Mouse (Mus musculus) cerebellum, postnatal 36 days (tissue): ENCODE data around the gene Ormdl1.
"Not testable (repeated sequence)": the region's sequence is repeated elsewhere in the genome, so short reads cannot be mapped to it uniquely, and the experiment has no call there.

Experiments used
- DNase-seq, 2 experiments: peaks; one replicate each; pipeline ENCODE4 v3.0.0; 2021 to 2022; ENCODE audit warnings: mixed read lengths in 2 of 2

Gene Ormdl1

DNA sequence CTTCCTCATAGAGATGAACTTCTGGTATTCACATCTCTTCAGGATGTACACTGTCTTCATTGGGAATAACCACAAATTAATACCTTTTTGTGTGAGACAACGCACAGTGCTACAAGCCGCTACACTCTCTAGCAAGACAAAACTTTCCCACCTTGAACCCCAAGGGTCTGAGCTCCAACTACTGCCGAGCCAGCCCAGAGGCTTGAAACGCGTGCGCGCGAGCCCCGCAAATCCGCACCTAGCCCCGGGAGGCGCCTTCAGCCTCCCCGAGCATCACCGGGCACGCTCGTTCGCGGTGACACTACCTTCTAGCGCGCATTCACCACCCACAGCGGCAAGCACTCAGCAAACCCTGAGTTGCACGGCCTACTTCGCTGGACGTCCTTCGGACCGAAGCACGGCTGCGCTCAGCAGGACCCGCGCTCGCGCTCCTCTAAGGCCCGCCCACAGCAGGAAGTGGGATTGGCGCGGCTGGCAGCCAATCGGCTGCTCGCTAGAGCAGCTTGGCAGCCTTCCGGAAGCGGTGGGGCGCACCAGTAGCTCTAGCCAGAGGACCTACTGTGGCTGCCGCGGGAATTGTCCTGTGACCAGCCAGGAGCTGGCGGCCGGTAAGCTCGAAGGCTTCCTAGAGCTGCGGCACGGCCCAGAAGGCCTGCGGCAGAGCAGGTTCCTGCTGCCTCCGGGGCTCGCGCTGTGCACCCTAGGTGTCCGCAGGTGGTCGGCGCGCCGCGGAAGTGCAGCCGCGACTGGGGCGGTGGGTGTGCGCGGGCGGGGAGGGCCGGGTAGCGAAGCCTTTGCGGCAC is at the start of gene Ormdl1, which contains the start of the genes Pms1 and Gm28778:
Gene Ormdl1 (plus strand): TSS at position 515 of the 803 bp plus-strand sequence.
Gene Pms1 (minus strand): TSS at position 438 of the 803 bp plus-strand sequence.
Gene Gm28778 (plus strand): TSS at position 531 of the 803 bp plus-strand sequence.
- peak; percentile 96 to 97 for DNase-seq

DNA sequence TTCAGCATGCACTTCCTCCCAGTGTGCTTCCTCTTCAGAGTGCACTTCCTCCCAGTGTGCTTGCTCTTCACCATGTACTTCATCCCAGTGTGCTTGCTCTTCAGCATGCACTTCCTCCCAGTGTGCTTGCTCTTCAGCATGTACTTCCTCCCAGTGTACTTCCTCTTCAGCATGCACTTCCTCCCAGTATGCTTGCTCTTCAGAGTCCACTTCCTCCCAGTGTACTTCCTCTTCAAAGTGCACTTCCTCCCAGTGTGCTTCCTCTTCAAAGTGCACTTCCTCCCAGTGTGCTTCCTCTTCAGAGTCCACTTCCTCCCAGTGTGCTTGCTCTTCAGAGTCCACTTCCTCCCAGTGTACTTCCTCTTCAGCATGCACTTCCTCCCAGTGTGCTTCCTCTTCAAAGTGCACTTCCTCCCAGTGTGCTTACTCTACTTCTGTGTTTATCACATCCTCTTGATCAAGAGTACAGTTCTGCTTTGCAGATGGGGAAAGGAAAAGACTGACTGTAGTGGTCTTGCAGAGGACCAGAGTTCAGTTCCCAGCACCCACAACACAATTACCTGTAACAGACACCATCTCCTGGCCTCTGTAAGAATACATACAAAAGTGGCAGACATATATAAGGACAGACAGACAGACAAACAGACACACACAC is 31.8 kb upstream of the Ormdl1 start:
- not testable (repeated sequence) for DNase-seq

- no peak for DNase-seq
These were observed 27.0 kb upstream of the Ormdl1 start for GRCm38 (mm10) chr1:53269901-53270300.

DNA sequence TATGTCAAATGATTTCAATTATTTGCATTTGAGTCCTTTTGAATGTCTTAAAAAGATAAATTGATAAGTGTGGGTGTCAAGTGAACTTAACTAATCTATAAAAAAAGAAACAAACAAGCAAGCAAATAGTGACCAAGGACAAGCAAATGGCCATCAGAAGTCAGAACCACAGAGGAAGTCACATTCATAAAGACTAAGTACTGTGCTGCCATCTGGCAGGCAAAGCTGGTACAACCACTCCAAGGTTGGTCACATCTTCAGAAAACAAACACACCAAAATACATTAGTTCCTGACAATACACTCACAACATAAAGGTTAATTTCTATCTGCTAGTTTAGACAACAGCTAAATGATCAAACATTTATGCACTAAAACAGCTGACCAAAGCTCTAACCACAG is 24.2 kb upstream of the Ormdl1 start:
- DNase-seq = peak; percentile 67 to 74

- no peak for DNase-seq
These were observed 5.7 kb upstream of the Ormdl1 start for GRCm38 (mm10) chr1:53291197-53291596.

DNA sequence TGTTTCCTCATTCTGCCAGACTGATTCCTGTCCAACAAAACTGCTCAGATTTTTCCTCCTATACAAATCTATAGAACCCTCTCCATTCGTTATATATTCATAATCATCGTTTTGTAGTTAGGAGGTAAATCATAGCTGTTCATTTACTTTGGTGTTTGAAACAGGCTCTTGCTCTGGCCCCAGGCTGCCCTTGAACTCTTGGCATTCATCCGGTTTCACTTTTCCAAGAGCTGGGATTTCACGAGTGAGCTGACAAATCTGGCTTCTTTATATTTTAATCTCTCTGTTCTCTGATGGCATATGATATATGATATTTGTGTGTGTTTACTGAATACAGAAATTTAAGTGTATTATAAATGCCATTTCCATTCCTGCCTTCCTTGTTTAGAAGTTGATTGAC is 3.6 kb downstream of the Ormdl1 start:
- DNase-seq = no peak

DNA sequence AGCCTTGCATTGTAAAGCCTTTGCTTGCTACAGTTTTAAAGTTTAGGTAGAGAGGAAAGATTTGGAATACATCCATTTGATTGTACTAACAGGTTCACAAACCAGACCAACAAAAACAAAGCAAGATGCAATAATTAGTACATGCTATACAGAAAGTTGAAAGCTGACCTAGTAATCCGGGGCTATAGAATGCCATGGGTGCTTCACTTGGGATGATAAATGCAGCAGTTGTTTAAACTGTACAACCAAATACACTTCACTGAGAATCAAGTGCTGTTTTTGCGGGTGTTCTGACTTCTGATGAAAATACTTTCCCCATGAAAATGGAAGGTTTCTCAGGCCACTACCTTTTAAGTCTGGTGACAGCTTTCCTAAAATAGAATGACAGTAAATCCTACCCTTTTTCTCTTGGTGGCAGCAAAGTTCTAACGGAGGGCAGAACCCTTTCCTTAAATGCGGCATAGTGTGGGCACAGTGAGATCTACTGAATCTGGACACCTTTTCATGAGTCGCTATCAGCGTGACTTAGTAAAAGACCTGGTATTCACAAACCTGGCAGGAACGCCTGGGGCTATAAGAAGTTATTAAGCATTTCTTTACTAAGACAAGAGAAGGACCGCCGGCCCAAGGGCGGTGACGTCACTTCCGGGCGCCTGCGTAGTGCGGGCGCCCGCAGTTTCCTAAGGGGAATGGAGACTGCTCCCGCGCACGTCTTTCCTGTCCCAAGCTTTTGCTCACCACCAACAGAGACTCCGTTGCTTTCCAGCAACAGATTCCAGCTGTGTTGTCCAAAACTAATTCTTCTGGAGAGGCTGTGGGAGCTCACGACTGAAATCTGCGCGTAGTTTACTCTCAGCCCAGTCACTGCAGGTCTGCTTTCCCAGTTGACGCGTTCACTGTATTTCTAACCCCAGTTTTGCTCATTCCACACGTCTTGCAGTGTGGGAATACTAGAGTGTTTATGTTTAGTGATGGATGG is 16.4 kb downstream of the Ormdl1 start, which contains the start of gene Osgepl1:
Gene Osgepl1 (plus strand): TSS at position 636 of the 979 bp plus-strand sequence.
- DNase-seq = peak; percentile 86 to 90

DNA sequence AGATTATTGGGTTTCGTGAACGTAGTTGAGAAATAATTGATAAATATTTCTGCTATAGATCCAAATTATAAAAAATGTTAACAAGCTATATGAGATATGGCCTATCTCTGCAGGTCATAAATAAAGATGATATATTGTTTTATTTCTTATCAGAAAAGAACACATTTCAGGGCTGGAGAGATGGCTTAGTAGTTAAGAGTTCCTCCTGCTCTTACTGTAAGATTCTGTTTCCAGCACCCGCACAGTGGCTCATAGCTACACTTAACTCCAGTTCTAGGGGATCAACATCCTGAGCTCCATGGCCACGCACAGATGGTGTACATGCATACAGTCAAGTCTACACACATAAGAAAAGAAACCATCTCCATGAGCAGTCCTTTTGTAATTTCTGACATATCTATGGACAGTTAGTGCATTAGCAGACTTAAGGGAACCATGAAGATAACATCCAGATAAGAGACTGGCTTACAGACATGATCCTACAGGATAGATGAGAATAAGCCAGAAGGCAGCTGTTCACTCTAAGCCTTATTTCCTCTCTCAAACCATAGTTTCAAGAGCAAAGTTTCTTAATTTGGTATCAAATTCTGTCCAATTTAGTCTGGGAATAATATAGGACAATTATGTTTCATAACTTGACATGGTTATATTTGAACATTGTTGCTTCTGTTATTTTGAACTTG is 24.9 kb downstream of the Ormdl1 start:
- DNase-seq = no peak

DNA sequence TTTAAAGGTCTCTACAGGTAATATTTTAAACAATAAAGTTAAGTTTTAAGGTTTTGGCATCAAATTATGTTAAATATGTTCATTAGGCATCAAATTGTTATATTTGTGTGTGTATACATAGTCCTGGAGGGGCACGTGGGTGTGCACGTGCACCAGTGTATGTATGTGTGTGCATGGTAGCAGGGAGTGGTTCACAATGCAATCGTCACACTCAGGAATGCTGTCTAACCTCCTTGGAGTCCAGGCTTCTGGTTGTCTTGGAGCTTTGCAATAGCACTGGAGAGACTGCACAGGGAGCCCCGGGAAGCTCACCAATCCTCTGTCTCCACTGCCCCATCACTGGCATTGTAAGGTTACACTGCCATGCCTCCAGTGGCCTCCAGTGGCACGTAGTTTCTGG is 26.4 kb downstream of the Ormdl1 start:
- DNase-seq = no peak

DNA sequence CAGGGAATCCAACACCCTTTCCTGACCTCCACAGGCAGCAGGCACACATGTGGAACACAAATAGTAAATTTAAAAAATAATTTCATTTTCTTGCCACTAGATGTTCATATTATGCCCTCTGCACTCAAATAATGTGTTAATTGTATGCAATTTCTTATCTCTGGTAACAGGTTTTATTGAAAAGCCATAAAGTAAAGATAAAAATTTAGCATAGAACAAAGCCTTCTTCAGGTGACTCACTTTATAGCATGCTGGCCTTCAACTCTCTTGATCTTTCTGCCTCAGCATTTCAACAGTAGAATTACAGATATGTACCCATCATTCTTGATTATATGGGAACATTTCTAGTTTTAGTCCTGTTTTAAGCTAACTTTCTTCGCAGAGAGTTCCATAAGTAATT is 27.4 kb downstream of the Ormdl1 start:
- no peak for DNase-seq

- DNase-seq = no peak
These were observed 28.1 kb downstream of the Ormdl1 start for GRCm38 (mm10) chr1:53324827-53325494.

GRCm38 (mm10) chr1:53333527-53333926 is 36.6 kb downstream of the Ormdl1 start:
- DNase-seq = not testable (repeated sequence)

GRCm38 (mm10) chr1:53335465-53335864 is 38.6 kb downstream of the Ormdl1 start:
- DNase-seq = no peak

DNA sequence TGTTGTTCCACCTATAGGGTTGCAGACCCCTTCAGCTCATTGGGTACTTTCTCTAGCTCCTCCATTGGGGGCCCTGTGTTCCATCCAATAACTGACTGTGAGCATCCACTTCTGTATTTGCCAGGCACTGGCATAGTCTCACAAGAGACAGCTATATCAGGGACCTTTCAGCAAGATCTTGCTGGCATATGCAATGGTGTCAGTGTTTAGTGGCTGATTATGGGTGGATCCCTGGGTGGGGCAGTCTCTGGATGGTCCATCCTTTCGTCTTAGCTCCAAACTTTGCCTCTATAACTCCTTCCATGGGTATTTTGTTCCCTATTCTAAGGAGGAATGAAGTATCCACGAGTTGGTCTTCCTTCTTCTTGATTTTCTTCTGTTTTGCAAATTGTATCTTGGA is 40.5 kb downstream of the Ormdl1 start:
- not testable (repeated sequence) for DNase-seq

- no peak for DNase-seq
These were observed 44.2 kb downstream of the Ormdl1 start for GRCm38 (mm10) chr1:53341071-53341470.

DNA sequence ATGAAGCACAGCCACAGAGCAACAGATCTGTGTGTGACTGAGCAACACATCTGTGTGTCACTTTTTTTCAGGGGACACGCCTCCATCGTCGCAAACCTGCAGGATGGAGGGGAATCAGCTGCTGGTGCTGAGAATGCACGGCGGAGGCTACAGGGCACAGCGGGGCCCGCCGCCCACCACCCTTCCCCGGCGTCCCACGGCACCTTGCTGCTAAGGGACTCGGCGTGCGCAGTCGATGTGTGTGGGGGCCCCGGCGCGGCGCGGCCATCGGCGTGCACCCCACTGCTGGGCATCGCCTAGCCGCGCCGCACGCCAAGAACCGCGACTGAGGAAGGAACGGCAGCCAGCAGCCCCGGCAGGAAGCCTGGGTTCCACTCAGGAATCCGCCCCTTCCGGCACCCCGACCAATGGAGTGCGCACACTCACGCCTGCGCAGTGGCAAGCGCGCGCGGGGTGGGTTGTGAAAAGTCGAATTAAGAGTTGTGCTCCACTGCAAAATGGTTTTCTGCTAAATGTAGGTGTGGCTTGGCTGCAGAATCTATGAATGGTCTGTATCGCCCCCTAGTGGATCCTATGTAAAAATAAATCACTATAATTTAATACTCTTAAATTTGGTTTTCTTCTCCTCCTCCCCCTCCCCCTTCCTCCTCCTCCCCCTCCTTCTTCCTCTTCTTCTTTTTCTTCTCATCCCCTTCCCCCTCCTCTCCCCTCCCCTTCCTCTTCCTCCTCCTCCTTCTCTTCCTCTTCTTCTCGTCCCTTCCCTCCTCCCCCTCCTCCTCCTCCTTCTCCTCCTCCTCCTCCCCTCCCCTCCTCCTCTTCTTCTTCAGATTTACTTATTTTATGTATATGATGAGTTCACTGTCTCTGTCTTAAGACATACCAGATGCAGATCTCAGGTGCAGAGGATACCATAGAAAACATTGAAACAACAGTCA is 55.7 kb downstream of the Ormdl1 start, which contains the start of the genes Asdurf, Gm28551 and Asnsd1:
Gene Asdurf (minus strand): TSS at position 293 of the 935 bp plus-strand sequence.
Gene Gm28551 (minus strand): TSS at position 341 of the 935 bp plus-strand sequence.
Gene Asnsd1 (minus strand): TSS at position 426 of the 935 bp plus-strand sequence.
- peak; percentile 96 for DNase-seq

DNA sequence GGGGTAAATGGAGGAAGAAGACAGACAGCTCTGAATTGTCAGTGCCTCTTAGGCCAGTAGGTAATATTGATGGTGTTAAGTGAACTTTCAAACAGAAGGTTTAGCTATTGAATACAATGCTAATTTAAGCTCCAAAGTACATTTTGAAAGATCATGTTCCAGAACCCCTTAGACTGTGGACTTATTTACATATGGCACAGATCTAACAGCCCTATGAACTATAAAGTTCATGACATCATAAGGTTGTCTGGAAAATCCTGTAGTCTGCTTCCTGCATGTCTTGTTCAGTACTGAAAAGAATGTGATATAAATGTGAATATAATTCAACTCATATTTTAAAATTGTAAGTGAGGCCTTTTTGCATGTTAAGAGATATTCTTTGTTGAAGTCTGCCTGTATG is 62.1 kb downstream of the Ormdl1 start:
- no peak for DNase-seq
